Mouse (Mus musculus) thymus, adult 18-20 months (tissue): ENCODE measurements at regions not wholly inside any gene's neighbourhood (a gene's known extent, or its start where the extent isn't known, plus 50 kb on each side); places are given as distances from the start of the nearest gene placed in this dataset.

Experiments used
- DNase-seq, 2 experiments: peaks; one replicate each; pipeline ENCODE4 v3.0.0; 2022; ENCODE audit warnings: mixed read lengths in 2 of 2

DNA sequence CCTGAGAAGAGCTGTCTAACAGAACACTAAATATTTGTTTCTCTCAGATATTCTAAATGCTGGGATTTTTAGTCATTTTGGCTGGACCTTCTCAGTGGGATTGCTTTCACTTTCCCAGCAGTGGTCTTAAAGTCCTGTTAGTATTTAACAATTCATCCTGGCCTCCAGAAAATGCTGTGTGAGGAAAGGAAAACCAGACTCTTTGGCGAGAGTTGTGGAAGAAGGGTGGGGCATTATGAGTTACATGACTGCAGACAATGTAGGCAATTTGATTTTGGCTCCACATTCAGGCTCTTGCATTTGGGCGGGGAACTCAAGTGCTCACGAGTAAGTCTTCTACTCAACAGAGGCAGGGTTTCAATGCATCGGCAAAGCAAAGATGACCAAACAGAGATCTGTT lies 406.1 kb upstream of the Gm765 start:
- no peak for DNase-seq

DNA sequence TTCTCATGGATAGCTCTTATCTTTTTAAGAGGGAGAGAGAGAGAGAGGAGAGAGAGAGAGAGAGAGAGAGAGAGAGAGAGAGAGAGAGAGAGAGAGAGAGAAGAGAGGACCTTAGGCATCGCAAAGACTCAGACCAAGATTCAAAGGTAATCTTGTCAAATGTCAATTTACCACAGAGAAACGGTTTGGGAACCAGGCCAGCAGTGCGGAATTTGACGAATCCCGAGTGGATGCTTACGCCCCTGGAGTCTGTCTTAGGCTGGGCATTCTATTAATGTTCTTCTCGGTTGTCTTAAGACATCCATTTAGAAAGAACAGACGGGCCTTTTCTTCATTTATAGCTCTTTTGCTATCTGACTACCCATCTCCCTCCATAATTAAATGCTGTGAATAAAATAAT lies 404.4 kb upstream of the Gm765 start:
- no peak for DNase-seq

DNA sequence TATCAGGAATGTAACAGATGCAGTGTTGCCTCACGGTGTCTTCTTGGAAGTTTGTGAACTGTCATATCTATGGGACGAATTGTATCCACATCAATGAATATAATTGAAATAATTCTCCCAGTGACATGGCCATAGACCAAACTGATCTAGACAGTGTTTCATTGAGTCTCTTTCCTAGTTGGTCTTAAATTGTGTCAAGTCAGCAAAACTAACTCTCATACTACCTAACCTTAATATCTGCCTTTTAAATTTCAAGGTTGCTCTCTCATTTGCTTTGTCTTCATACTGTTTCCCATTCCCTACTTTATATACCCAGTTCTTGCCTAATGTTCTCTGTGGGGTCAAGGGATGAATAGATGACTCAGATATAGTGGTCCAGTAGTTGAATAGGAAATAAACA lies 397.9 kb upstream of the Gm765 start:
- DNase-seq, result no peak

DNA sequence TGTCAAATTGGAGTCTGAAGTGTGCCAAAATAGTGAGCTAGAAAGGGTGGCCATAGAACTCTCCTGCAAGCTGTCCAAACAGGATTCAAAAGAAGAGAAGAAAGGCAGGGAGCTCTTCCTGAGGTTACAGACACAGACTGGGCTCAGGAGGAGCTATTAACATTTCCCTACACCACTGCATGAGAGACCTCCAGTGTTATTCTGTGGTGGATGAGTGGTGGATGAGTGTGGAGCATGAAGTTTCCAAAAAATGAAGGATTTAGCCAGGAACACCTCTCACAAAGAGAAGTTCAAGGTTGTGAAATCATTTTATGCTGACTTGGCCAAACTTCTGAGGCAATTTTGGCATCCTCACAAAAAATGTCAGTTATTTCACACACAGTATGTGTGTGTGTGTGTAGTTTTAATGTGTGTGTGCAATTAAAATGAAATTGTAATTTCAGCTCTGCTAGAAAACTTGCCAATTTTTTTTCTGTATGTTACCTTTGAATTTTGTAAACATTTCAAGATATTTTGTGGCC lies 388.5 kb upstream of the Gm765 start:
- no peak for DNase-seq

DNA sequence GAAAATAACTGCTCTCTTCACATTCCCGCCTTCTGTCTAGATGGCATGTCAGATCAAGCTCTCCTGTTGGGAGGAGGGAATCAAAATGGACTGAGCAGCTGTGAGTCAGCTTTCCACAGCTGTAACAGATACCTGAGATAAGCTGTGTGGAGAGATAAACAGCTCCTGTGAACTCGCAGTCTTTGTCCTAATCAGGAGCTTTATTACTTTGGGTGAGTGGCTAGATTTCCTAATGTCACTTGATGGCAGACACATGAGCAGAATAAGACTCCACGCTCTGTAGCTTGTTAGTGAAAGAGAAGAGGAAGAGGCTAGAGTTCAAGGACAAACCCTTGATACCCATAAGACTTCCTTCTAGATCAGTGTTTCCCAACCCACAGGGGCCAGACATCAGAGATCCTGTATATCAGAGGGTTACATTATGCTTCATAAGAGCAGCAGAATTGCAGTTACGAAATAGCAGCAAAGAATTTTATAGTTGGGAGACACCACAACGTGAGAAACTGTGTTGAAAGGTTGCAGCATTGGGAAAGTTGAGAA lies 384.1 kb upstream of the Gm765 start:
- no peak for DNase-seq

DNA sequence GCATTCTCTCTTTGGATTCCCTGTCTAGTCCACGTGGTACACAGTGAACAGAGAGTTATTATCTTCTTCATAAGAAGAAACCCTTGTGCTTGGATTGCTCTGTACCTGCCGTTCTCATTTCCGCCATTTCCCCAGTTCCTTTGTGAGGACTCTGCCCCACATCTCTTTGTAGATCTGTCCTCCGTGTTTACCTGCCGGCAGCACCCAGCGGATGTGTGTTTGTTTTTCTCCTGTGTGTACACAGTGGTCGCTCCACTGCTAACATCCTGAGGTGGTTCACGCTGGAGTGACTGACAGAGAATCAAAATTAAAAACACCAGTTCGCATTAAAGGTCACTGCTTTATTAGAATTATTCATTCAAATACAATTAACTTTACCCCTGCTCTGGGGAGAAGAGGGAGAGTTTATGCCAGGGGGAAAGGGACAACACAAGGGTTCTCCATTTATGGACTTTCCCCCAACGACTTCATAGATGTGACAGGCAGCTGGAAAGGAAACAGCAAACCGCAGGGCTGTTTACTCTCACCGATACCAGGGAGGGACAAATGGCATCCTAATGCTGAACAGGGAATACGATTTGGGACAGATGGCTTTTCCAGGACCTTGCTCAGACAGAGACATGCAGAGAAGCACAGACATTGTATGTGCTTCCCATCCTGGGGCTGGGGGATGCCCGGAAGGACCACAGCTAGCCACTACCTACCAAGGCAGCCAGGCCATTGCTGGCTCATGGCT lies 362.5 kb upstream of the Gm765 start:
- no peak for DNase-seq

DNA sequence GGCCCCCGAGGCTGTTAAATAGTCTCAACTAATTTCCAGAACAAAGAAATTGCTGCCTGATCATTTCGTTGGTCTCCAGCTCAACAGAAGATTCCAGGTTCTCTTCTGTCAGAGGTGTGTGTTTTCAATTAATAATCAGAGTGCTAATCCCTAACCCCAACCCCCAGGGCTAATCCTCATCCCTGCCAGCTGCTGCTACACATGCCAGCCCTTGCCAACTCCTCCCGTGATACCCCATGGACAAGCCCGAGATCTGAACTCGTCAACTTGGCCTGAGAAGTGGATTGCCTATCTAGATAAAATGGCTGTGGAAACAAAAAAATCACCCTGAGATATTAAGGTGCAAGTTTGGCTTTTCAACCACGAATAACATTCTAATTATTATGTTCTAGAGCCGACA lies 355.0 kb upstream of the Gm765 start:
- no peak for DNase-seq

DNA sequence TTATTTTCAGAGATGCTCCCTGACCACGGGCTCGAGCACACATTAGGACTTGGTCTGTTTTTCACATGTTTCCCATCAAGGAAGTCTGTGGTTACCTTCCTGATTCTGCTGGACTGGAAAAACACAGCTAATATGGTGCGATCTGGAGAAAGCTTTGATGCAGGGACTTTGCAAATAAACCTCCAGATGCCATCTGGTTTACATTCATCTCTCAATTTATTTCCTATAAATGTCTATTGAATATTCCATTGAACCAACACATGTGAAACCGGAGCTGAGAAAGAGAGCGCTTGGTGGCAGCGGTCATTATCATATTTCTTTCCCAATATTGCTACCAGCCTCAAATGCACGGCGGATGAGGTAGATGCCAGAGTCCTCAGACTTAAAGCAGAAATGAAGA lies 350.9 kb upstream of the Gm765 start:
- no peak for DNase-seq

DNA sequence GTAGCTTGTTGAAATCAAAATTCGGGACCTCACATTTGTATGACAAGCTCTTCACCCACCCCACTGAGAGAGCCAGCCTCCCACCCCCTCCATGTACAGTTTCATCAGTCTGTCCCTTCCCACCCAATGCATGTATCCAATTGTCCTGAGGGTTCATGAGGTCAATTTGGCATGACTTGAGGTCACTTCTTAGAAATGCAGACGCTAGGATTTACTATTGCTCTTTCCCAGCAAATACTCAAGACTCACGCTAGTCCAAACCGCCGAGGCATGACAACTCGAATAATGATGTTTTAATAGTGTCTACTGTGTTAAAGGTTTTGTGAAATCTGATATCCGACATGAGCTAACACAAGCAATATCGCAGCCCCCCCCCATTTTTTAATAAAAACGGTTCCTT lies 347.6 kb upstream of the Gm765 start:
- no peak for DNase-seq

DNA sequence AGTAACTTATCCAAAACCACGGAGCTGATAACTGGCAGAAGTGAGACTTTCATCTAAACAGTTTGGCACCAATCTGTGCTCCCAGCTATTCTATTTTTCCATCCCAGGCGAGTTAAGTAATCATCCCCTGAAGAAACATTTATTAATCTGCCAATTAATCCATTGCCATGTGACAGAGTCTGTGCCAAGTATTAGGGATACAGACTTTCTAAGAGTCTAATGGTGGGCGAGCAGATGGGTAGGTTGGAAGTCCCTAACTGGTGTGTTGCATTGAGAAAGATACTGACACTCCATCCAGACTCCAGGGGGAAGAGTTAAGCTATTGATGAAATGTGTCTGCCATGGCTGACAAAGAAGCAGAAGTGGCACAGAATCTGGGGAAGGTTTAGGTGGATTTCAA lies 346.8 kb upstream of the Gm765 start:
- no peak for DNase-seq

DNA sequence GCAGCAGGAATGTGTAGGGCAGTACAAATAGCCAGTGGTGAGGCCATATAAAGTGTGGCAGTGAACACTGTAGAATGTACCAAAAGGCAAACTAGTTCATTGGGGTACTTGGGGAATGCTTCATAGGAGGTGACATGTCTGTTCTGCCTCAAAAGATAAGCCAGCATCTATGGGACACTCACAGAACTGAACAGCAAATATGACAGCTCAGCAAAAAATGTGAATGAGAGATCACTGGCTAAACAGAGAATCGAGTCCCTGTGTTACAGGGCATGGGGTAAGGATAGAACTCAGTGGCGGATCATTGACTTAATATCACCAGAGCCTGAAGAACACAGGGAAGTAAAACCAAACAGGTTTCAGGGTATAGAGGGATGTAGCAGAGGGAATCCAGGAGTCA lies 346.1 kb upstream of the Gm765 start:
- DNase-seq, result no peak

DNA sequence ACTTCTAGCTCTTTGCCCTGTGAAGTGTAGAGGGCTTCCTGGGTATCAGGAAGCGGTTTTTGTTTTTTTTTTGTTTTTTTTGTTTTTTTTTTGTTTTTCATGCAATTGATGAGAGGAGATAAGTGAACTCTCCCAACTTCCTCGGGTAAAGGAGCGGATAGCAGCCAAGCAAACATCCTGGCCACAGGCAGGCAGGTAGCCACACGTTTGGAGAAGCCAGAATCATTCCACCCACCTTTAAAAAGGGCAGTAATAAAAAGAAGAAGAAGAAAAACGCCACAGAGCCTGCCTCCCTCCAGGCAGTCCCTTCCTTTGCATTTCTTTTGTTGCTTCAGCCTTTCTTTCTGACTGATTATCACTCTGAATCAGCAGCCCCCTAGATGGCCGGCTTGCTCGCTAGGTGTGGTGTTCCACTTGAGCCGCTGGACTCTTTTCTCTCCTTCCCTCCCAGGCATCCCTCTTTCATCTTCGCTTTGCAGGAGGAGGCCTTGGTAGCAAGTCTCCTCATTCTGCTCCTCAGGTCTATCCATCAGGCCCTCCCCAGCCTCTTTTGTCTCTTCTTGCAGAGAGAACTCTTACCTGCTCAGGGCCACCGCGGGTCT lies 323.9 kb upstream of the Gm765 start:
- DNase-seq, result no peak

DNA sequence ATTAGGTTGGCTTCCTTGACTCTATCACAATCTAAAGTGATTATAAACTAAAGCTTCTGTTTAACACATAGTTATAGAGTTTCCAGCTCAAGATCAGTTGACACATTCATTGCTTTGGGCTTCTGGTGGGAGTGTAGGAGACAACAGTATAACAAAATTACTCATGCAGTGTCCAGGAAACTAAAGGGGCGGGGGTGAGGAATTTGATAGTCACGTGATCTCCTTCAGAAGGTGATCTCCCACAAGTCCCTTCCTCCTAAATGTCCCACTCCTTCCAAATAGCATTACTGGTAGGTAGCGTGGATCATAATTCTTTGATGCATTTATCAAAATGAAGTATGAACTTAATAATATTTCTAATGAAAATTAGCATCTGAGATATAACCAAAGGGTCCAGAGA lies 309.3 kb upstream of the Gm765 start:
- no peak for DNase-seq

DNA sequence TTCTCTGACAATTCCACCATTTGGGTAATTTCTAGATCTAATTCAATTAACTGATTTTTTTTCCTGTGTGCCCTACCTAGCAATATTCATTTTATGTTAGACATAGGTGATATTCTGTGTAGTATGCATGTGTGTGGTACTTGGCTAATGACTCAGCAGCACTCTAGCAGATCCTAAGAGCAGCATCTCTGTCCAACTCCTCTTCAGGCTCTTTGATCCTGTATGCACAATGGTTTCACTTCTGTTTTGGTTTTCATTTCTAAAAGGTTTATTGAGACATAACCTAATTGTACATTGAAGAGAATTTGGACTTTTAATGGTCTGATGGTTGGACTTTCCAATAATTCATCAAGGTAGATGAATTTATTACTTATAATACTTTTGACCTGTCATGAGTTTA lies 308.8 kb upstream of the Gm765 start:
- DNase-seq, result no peak

DNA sequence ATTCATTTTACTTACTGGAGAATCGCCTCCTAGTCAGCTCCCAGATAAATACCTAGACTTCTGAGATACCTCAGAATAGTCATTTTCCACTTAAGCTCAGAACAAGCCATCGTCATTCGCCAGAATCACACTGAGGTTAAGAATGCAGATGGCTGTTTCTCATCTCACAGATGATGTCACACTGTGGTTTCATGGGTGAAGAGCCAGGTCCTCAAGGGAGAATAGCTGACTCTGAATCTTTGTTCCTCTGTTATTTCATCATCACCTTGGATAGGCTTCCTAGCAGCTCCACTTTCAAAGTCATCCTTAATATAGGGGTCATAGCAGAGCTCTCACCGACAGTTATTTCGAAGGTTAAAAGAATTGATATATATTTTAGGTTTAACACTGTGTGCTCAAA lies 297.8 kb upstream of the Gm765 start:
- no peak for DNase-seq

DNA sequence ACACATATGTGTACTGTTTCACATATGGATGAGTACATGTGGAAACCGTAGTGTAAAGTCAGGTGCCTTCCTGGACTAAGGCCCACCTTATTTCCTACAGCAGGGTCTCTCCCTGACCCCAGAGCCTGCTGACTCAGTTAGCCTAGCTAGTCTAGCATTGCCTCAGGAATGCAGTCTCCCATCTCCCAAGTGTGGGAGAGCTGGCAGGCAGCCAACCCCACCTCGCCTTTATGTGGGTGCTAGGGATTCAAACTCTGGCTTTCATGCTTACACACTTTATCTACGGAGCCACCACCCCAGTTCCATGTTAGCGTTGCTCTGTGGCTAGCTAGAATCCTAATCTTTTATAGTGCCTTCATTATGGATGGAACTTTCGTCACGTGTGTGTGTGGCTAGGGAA lies 293.3 kb upstream of the Gm765 start:
- DNase-seq, result no peak

DNA sequence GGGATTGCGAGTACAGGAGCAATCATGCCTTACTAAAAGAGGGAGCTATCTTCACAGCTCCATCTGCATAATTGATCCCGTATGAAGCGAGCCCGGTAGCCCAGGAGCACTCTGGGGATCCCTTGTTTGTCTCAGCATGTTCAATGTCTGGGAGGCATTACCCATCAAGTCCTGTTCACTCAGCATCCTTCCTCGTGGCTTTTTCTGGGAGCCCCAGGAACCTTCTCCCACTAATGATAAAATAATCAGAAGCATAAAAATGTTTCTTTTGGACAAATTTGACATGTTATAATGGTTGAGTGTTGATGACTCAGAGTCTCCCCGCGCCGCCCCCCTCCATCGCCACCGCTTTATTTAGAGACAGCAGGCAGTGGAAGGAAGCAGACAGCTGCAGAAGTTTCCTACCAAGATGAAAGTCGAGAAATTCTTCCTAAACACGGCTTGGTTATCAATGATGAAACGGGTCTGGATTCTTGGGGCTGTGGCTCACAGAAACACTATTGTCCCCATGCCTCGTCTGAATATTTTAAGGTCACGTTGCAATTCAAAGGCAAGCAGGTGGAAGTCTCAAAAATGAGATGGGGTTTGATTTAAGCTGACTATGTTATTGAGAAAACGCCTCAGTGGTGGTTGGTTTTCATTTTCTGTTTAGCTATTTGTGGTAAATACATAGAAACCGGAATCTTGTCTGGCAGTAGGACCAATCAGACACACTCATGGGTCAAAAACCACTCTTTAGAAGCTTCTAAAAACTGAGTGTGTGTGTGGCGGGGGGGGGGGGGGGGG lies 289.9 kb upstream of the Gm765 start:
- DNase-seq, result no peak

DNA sequence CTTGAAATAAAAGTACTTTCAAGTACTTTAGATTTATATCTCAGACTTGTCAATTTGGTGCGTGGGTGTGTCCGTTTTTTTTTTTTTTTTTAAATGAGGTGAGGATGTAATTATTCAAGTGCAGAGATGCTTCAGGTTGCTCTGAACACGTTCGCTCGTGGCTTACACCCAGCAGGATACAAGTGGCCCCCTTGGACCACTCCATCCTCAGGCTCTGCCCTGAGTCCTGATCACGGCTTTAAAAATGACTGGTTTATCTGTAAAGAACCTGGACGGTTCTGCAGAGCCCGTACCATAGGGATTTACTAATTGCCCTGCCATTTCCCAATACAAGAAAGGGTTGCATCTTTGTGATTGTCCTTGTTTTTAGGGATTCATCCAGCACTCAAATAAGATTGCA lies 288.7 kb upstream of the Gm765 start:
- no peak for DNase-seq

DNA sequence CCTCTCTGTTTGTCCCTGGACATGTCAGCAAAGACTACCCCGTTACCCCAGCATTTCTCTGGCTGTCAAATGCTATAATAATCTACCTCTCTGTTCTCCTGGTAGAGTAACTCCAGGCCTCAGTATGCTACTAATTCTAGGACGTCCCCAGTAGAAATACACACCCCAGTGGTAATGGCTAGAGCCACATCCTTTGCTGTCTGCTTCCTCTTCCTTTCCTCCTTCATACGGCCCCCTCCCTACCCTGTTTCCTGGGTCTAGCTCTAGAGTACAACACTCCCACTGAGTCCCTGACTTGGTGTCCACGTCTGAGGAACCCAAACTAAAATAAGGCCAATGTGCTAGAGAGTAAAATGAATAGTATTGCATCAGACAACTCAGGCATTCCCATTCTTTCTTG lies 287.1 kb upstream of the Gm765 start:
- DNase-seq, result no peak

DNA sequence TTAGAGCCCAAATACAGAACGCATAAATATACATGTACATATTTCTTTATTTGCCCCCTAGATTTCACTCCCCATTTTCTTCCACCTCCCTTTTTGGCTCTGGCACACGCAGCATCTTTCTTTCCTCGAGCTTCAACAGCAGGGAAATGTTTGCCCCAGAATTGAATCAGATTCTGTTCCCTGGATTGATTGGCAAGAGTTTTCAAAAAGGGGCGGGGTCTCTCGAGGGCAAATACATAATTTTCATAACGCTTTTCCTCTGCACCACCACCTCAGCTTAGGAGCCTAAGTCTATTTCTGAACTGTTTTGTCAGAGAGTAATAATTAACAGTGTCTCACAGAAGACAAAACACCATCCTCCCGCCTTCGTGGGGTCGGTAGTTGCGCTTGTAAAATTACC lies 283.9 kb upstream of the Gm765 start:
- DNase-seq, result no peak

DNA sequence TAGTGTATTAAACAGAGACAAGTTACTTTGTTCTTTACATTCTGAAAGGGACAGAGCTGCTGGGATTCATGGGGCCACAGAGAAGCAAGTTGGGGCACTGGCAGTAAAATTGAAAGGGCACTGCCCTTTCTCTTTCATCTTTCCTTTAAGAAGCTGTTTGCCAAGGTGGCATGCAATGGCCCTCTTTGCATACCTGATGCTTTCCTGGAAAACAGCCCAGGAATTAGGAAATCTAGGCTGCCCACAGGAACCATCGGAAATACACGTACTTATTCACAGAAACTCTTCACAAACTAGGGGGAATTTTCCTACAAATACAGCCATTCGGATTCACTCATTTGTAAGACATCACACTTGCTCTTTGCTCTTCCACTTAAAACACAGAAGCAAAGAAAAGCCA lies 278.3 kb upstream of the Gm765 start:
- no peak for DNase-seq

DNA sequence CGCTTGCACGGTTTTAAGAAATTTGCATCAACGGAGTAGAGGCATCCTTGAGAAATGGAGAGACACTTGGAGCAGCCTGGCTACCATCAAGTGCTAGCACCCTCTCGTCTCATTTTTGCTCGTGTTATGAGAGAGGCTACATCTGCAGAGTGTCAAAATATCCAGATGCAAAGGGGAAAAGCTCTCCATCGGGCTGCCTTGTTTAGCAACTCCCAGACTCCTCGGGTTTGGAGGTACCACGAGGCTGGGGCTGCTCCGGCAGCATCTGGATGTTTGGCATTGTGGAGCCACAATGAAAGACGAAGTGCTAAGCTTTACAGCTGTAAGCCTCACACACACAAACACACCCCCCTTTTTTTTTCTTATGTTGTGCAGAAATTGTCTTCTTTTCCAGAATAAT lies 270.5 kb upstream of the Gm765 start:
- no peak for DNase-seq

DNA sequence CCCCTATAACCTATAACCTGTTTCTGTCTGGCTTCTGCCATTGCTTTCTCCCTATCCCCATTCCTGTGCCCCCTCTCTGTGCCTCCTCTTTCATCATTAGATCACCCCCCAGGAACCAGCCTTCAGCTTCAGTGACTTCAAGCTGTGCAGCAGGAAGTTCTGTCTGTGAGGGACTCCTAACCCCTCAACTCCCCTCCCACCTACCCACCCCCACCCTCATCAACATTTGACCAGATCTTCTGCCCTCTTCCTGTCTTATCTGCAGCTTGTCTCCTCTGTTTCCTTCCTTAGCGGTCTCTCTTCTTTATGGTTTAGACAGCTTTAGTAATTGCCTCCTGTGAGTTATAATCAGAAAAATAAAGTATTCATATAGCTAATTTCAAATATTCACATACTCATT lies 266.6 kb upstream of the Gm765 start:
- DNase-seq, result peak in 1 of 2 experiments; percentile 10

DNA sequence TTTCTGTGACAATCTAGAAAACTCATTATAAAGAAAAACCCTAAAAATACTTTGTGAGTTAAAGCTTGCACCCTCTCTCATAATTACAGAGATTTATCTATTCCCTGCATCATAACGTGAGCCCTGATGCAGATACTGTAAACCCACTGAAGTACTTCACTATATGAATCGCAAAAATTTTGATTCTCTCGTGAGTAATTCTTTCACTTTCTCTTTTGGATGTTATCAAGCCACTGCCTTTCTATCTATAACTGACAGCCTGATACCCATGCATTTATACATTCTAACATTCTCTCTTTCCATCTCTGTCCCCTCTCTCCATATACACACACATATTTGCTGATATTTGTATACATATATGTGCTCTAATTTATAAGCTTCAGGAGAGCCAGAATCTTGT lies 264.1 kb upstream of the Gm765 start:
- DNase-seq, result no peak
